Mouse (Mus musculus) forebrain, postnatal 0 days (tissue): Measurements from ENCODE around the gene 6430571L13Rik. TPM values are rescaled to one million over a fixed set of nuclear protein-coding genes. Genes with fewer than 3 reads are reported as not detected.

ENCODE experiments used
- ATAC-seq: fragments of 200-750 bp; cut with Nextera tagmentation; 2 replicates; pipeline ENCODE4 v1.8.0; 2017; ENCODE audit warnings: mild to moderate bottlenecking, moderate library complexity
- DNase-seq: peaks from one replicate; pipeline ENCODE4 v3.0.0-alpha.2; 2015
- H3K27ac ChIP-seq: fragments of 300-500 bp; sonication (generic); 2 replicates; pipeline ENCODE4 v1.5.1; 2014; ENCODE audit warnings: low read depth, mild to moderate bottlenecking, antibody characterized with exemption, low read length, moderate library complexity, mixed read lengths
- H3K27me3 ChIP-seq: fragments of 300-500 bp; sonication (generic); 2 replicates; pipeline ENCODE4 v1.6.1; 2014; ENCODE audit warnings: mild to moderate bottlenecking, low read length, mixed read lengths; ENCODE audit not compliant: insufficient read depth
- H3K36me3 ChIP-seq: fragments of 300-500 bp; sonication (generic); 2 replicates; pipeline ENCODE4 v1.6.1; 2014; ENCODE audit warnings: mild to moderate bottlenecking, moderate library complexity; ENCODE audit not compliant: insufficient read depth
- H3K4me1 ChIP-seq: fragments of 300-500 bp; sonication (generic); 2 replicates; pipeline ENCODE4 v1.6.1; 2014; ENCODE audit warnings: antibody characterized with exemption; ENCODE audit not compliant: insufficient read depth
- H3K4me2 ChIP-seq: fragments of 300-500 bp; sonication (generic); 2 replicates; pipeline ENCODE4 v1.6.1; 2014; ENCODE audit warnings: low read depth, mild to moderate bottlenecking, moderate library complexity
- H3K4me3 ChIP-seq: fragments of 300-500 bp; sonication (generic); 2 replicates; pipeline ENCODE4 v1.5.1; 2014; ENCODE audit warnings: low read depth, low read length, mixed read lengths
- H3K9ac ChIP-seq: fragments of 300-500 bp; sonication (generic); 2 replicates; pipeline ENCODE4 v1.6.1; 2014; ENCODE audit warnings: mild to moderate bottlenecking
- H3K9me3 ChIP-seq: fragments of 300-500 bp; sonication (generic); 2 replicates; pipeline ENCODE4 v1.6.1; 2016; ENCODE audit warnings: low read length
- CTCF ChIP-seq: sonication (generic); IDR thresholded peaks from 2 replicates; pipeline ENCODE4 v1.5.1; 2016; ENCODE audit warnings: antibody characterized with exemption, control low read depth, low read depth
- WGBS: fragments of 180-500 bp; shearing (Covaris S2); extraction: QIAGEN DNeasy Blood & Tissue Kit; methylation state at CpG from one replicate; pipeline ENCODE4 v1.1.7; 2014; 5-methylcytosine and 5-hydroxymethylcytosine counted together
- polyA plus RNA-seq: library from polyadenylated mRNA; unstranded; fragments of >200 nt; fragmentation: Nextera tagmentation; extraction: Ambion mirVana; gene quantifications from 2 replicates; pipeline ENCODE4 v1.2.1, GENCODE M21; 2015
- total RNA-seq: library from RNA; depleted of rRNA; stranded (reverse); fragments of >200 nt; gene quantifications from 2 replicates; pipeline ENCODE4 v1.2.3, GENCODE M21; 2014

6430571L13Rik gene
- total and polyA plus RNA-seq, 2 experiments from 2014 or later, result 6.0 to 7.2 TPM

DNA sequence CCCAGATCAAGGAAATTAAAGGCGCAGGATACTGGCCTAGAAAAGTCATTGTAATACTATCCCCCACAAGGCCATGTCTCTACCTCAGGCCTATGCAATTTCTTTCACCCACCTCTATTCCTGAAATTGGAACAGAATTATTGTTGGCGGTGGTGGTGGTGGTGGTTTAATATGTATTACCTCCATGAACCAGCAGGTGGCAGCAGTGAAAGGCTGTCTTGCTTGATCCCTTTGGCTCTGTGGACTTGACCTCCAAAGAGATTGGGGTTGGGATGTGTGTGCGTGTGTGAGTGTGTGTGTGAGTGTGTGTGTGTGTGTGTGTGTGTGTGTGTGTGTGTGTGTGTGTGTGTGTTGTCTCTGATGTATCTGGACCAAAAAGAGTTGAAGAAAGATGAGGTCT is 26.2 kb downstream of the 6430571L13Rik start:
- H3K4me1 ChIP-seq, result no peaks in the 10 kb centered on the region
- no peak overlapping the region for H3K4me2 ChIP-seq
- no peak overlapping the region for H3K4me3 ChIP-seq
- peaks cover 4% of the 10 kb centered on the region for H3K27me3 ChIP-seq
- 6% methylated on average over 3 of the region's 3 CpGs for WGBS
- H3K27ac ChIP-seq, result no peak overlapping the region
- peak; percentile 92 for TF ChIP-seq CTCF
- DNase-seq, result peak; percentile 80
- no peaks in the 10 kb centered on the region for H3K9me3 ChIP-seq
- no peaks in the 10 kb centered on the region for H3K36me3 ChIP-seq
- H3K9ac ChIP-seq, result no peak overlapping the region
- ATAC-seq, result peak; percentile 42

DNA sequence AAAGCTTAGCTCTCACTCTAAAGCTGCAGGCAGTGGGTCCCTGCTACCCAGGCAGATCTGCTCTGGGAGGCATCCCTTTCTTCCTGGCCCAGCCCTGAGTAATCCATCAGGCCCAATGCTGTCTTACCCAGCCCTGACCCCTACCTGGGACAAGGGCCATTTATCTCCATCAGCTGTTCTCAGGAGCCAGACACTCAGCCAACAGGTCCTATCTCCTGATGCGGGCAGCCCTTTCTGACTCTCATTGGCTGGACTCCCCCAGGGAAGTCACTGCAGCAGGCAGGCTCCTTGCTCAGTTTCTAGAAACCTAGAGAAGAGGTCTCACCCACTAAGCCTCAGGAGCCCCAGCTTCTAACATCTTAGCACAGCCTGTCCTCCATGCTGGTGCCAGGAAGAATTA is 27.9 kb downstream of the 6430571L13Rik start:
- no peak for DNase-seq
- Histone ChIP-seq H3K4me3 (no peak overlapping the region), H3K4me1 (no peaks in the 10 kb centered on the region), H3K9ac (no peak overlapping the region), H3K36me3 (no peaks in the 10 kb centered on the region), H3K4me2 (no peak overlapping the region), H3K27me3 (peaks cover 4% of the 10 kb centered on the region), H3K9me3 (no peaks in the 10 kb centered on the region), H3K27ac (no peak overlapping the region)
- 100% methylated on average over 1 of the region's 1 CpGs for WGBS
- no peak for TF ChIP-seq CTCF
- ATAC-seq, result no peak

DNA sequence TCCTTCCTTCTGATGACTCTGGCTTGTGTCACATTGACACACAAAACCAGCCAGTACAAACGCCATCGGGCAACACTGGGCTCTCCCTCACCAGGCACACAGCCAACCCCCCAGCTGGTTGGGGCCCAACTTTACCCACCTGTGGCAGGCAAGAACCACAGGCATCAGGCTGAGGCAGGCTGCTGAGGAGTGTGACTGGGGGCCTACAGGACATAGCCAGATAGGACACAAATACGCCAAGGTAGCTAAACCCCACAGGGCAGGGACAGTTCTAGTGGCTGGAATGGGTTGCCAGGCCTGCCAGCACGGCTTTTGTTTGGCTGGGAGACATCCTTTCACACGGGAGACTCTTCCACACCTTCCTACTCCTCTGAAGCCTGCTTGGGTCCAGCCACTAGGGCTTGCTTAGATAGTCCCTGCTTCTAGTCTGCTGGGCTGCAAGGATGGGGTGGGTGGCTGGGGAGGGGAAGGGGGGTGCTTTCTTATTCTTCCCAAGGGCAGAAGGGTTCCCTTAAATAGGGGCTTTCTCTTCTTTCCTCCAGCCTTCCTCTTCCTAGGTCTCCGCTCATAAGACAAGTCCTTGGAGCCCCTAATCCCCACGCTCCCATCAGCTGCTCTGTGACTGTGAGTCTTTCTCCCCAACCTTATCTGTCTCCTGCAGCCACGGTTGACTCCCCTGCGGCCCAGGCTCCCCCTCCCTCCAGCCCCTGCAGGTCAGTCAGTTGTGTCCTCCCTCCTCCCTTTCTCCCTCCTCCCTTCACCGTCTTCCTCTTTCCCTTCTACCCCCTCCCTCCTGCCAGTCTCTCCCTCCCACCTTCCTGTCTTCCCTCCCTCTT is 29.1 kb downstream of the 6430571L13Rik start:
- no peak overlapping the region for H3K4me3 ChIP-seq
- H3K27me3 ChIP-seq, result peaks cover 6% of the 10 kb centered on the region
- no peaks in the 10 kb centered on the region for H3K9me3 ChIP-seq
- no peak overlapping the region for H3K4me2 ChIP-seq
- no peak for TF ChIP-seq CTCF
- DNase-seq, result no peak
- H3K9ac ChIP-seq, result no peak overlapping the region
- H3K36me3 ChIP-seq, result no peaks in the 10 kb centered on the region
- no peak for ATAC-seq
- 33% methylated on average over 10 of the region's 10 CpGs for WGBS
- H3K27ac ChIP-seq, result no peak overlapping the region
- H3K4me1 ChIP-seq, result no peaks in the 10 kb centered on the region

GRCm38 (mm10) chr9:107370106-107370463 is 29.7 kb downstream of the 6430571L13Rik start:
- no peak overlapping the region for H3K27ac ChIP-seq
- 19% methylated on average over 4 of the region's 4 CpGs for WGBS
- ATAC-seq, result no peak

GRCm38 (mm10) chr9:107372441-107372840 is 32.0 kb downstream of the 6430571L13Rik start:
- H3K9me3 ChIP-seq, result no peaks in the 10 kb centered on the region
- no peaks in the 10 kb centered on the region for H3K4me1 ChIP-seq
- DNase-seq (no peak), ATAC-seq (no peak)
- H3K27me3 ChIP-seq, result peaks cover 15% of the 10 kb centered on the region
- H3K27ac ChIP-seq, result no peak overlapping the region
- no peak for TF ChIP-seq CTCF
- H3K9ac ChIP-seq, result no peak overlapping the region
- no peak overlapping the region for H3K4me2 ChIP-seq
- H3K4me3 ChIP-seq, result no peak overlapping the region
- no peaks in the 10 kb centered on the region for H3K36me3 ChIP-seq
- 59% methylated on average over 4 of the region's 4 CpGs for WGBS

More at GRCm38 (mm10) chr9:107370106-107370463, 29.7 kb downstream of the 6430571L13Rik start:
- H3K9ac ChIP-seq, result no peak overlapping the region
- no peak for DNase-seq
- no peaks in the 10 kb centered on the region for H3K9me3 ChIP-seq
- H3K36me3 ChIP-seq, result no peaks in the 10 kb centered on the region
- no peaks in the 10 kb centered on the region for H3K4me1 ChIP-seq
- H3K4me3 ChIP-seq, result no peak overlapping the region
- H3K4me2 ChIP-seq, result no peak overlapping the region
- peaks cover 8% of the 10 kb centered on the region; the same call in 1 of the 2 replicates for H3K27me3 ChIP-seq
- no peak for TF ChIP-seq CTCF

- no peak overlapping the region for H3K9ac ChIP-seq
- DNase-seq, result no peak
- H3K9me3 ChIP-seq, result no peaks in the 10 kb centered on the region
- no peak overlapping the region for H3K27ac ChIP-seq
- peaks cover 25% of the 10 kb centered on the region for H3K27me3 ChIP-seq
- no peak overlapping the region for H3K4me3 ChIP-seq
- H3K4me1 ChIP-seq, result peaks cover 3% of the 10 kb centered on the region; the same call in 1 of the 2 replicates
- WGBS, result 11% methylated on average over 8 of the region's 8 CpGs
- ATAC-seq, result no peak
- no peaks in the 10 kb centered on the region for H3K36me3 ChIP-seq
- peak; percentile 33; the same call in 1 of the 2 replicates for TF ChIP-seq CTCF
- no peak overlapping the region for H3K4me2 ChIP-seq
Observed at GRCm38 (mm10) chr9:107374623-107375022, 34.2 kb downstream of the 6430571L13Rik start.

DNA sequence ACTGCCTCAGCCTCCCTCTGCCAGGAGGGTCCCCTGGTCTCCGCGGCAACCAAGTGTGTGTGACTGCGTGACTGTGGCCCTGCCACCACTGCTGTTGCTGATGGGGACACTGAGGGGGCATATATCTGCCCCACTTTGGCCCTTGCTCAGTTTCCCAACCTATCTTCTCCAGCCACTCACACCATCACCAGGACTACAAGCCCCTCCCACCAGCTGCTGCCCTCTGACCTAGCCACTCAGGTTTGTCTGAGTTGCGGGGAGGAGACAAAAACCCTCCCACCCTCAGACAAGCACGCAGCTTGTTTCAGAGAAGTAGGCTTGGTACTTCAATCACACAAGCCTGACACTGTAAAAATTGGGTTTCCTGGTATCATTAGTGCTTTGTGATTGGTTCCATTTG is 35.0 kb downstream of the 6430571L13Rik start:
- 22% methylated on average over 5 of the region's 5 CpGs for WGBS
- no peak for TF ChIP-seq CTCF
- Histone ChIP-seq H3K36me3 (no peaks in the 10 kb centered on the region), H3K4me1 (peaks cover 3% of the 10 kb centered on the region; the same call in 1 of the 2 replicates), H3K9ac (no peak overlapping the region), H3K27me3 (peaks cover 32% of the 10 kb centered on the region), H3K27ac (no peak overlapping the region), H3K4me3 (no peak overlapping the region), H3K9me3 (no peaks in the 10 kb centered on the region), H3K4me2 (no peak overlapping the region)
- DNase-seq, result no peak
- ATAC-seq, result no peak
